Mouse (Mus musculus) brain, embryonic 14.5 days (tissue): ENCODE data around the gene Wdr72. TPM values are rescaled to one million over a fixed set of nuclear protein-coding genes. Genes with fewer than 3 reads are reported as not detected.
A peak's percentile ranks its signal among the peaks of the same experiment; 100 is the strongest.

Experiments used
- DNase-seq: peaks from one replicate; pipeline ENCODE4 v3.0.0-alpha.2; 2011; ENCODE audit warnings: low read depth
- CTCF ChIP-seq: fragments of 200-500 bp; IDR thresholded peaks from 2 replicates; pipeline ENCODE4 v1.5.1; 2012; ENCODE audit warnings: inconsistent platforms, mild to moderate bottlenecking, moderate library complexity, borderline replicate concordance; ENCODE audit not compliant: insufficient read depth, insufficient read length; ENCODE audit errors: extremely low read depth
- POLR2A ChIP-seq: fragments of 200-500 bp; IDR thresholded peaks from 2 replicates; pipeline ENCODE4 v1.6.1; 2012; ENCODE audit warnings: mild to moderate bottlenecking, inconsistent platforms, borderline replicate concordance; ENCODE audit not compliant: poor library complexity, insufficient read depth, insufficient read length, severe bottlenecking; ENCODE audit errors: extremely low read depth
- polyA plus RNA-seq: library from polyadenylated mRNA; depleted of rRNA; stranded (reverse); fragments of >200 nt; gene quantifications from 2 replicates; pipeline ENCODE4 v1.2.3, GENCODE M21; 2012; rRNA removed

Gene Wdr72
- polyA plus RNA-seq, 1 experiment, result 0.37 TPM

GRCm38 (mm10) chr9:74330706-74331495, 220.7 kb downstream of the Wdr72 start:
- peak; percentile 76 for DNase-seq
- TF ChIP-seq CTCF (no peak), POLR2A (no peak)

GRCm38 (mm10) chr9:74332321-74332720, 222.2 kb downstream of the Wdr72 start:
- no peak for TF ChIP-seq POLR2A
- TF ChIP-seq CTCF, result no peak
- DNase-seq, result no peak

Other genes with a start within 250 kb of the Wdr72 start
- 1.1 and 2.8 TPM in 2 replicates for gene Unc13c, start 141.4 kb upstream of the Wdr72 start, polyA plus RNA-seq